Mouse (Mus musculus): ENCODE results near the gene Gm6803.
"Not testable (repeated sequence)": the region's sequence is repeated elsewhere in the genome, so short reads cannot be mapped to it uniquely, and the experiment has no call there.

Gm6803 gene

GRCm38 (mm10) chr12:88018671-88019070 is at the start of gene Gm6803:
Gene Gm6803 (minus strand): TSS chr12:88018771.
- DNase-seq = not testable (repeated sequence)

GRCm38 (mm10) chr12:88045226-88045625 is 26.7 kb upstream of the Gm6803 start:
- DNase-seq = not testable (repeated sequence)

- DNase-seq = not testable (repeated sequence)
These were observed 21.1 kb upstream of the Gm6803 start for GRCm38 (mm10) chr12:88039703-88040102.

- not testable (repeated sequence) for DNase-seq
These were observed 20.5 kb upstream of the Gm6803 start for GRCm38 (mm10) chr12:88039062-88039461.

GRCm38 (mm10) chr12:88032250-88032649 is 13.7 kb upstream of the Gm6803 start:
- DNase-seq = not testable (repeated sequence)

- DNase-seq = not testable (repeated sequence)
These were observed 8.1 kb upstream of the Gm6803 start, which contains the start of gene Gm2056 for GRCm38 (mm10) chr12:88026704-88027103. Gene Gm2056 (plus strand): TSS chr12:88027004.

- not testable (repeated sequence) for DNase-seq
These were observed 7.0 kb downstream of the Gm6803 start, which contains the start of gene Gm2075 for GRCm38 (mm10) chr12:88011548-88011947. Gene Gm2075 (plus strand): TSS chr12:88011848.

GRCm38 (mm10) chr12:88004118-88004517 is 14.5 kb downstream of the Gm6803 start:
- DNase-seq = not testable (repeated sequence)

- not testable (repeated sequence) for DNase-seq
These were observed 34.6 kb downstream of the Gm6803 start for GRCm38 (mm10) chr12:87984000-87984399.
